Mouse (Mus musculus) midbrain, embryonic 11.5 days (tissue): Measurements from ENCODE around the gene Mylip. TPM values are rescaled to one million over a fixed set of nuclear protein-coding genes. Genes with fewer than 3 reads are reported as not detected.

Experiments
- ATAC-seq: fragments of 200-750 bp; cut with Nextera tagmentation; 2 replicates; pipeline ENCODE4 v1.8.0; 2017; ENCODE audit warnings: moderate TSS enrichment, moderate library complexity; ENCODE audit not compliant: low FRiP score
- DNase-seq: peaks from one replicate; pipeline ENCODE4 v3.0.0; 2015; ENCODE audit warnings: low spot score; ENCODE audit errors: missing footprints
- H3K27ac ChIP-seq: fragments of 300-500 bp; sonication (generic); 2 replicates; pipeline ENCODE4 v1.5.1; 2014; ENCODE audit warnings: low read depth, low read length
- H3K27me3 ChIP-seq: fragments of 300-500 bp; sonication (generic); 2 replicates; pipeline ENCODE4 v1.6.1; 2014; ENCODE audit warnings: mild to moderate bottlenecking, low read length, moderate library complexity, mixed read lengths; ENCODE audit not compliant: control insufficient read depth, insufficient read depth
- H3K36me3 ChIP-seq: fragments of 300-500 bp; sonication (generic); 2 replicates; pipeline ENCODE4 v1.6.1; 2014; ENCODE audit warnings: mild to moderate bottlenecking, low read length, moderate library complexity, mixed read lengths; ENCODE audit not compliant: control insufficient read depth, insufficient read depth
- H3K4me1 ChIP-seq: fragments of 300-500 bp; sonication (generic); 2 replicates; pipeline ENCODE4 v1.6.1; 2014; ENCODE audit warnings: low read length; ENCODE audit not compliant: control insufficient read depth, insufficient read depth
- H3K4me2 ChIP-seq: fragments of 300-500 bp; sonication (generic); 2 replicates; pipeline ENCODE4 v1.6.1; 2014; ENCODE audit warnings: mild to moderate bottlenecking, moderate library complexity
- H3K4me3 ChIP-seq: fragments of 300-500 bp; sonication (generic); 2 replicates; pipeline ENCODE4 v1.5.1; 2014; ENCODE audit warnings: low read depth, low read length
- H3K9ac ChIP-seq: fragments of 300-500 bp; sonication (generic); 2 replicates; pipeline ENCODE4 v1.6.1; 2014; ENCODE audit warnings: low read length
- H3K9me3 ChIP-seq: fragments of 300-500 bp; sonication (generic); 2 replicates; pipeline ENCODE4 v1.6.1; 2016; ENCODE audit warnings: low read length; ENCODE audit not compliant: control insufficient read depth
- WGBS: fragments of 180-500 bp; shearing (Covaris S2); extraction: QIAGEN DNeasy Blood & Tissue Kit; methylation state at CpG from one replicate; pipeline ENCODE4 v1.1.7; 2014; 5-methylcytosine and 5-hydroxymethylcytosine counted together
- polyA plus RNA-seq: library from polyadenylated mRNA; unstranded; fragments of >200 nt; fragmentation: Nextera tagmentation; extraction: Ambion mirVana; gene quantifications from 2 replicates; pipeline ENCODE4 v1.2.1, GENCODE M21; 2014

The Mylip gene
- 3.9 and 4.3 TPM in 2 replicates for polyA plus RNA-seq

GRCm38 (mm10) chr13:45389448-45390311 is at the start of gene Mylip:
Mylip (plus strand) TSS chr13:45389742.
- peaks cover 6% of the 10 kb centered on the region for H3K27me3 ChIP-seq
- no peak within 1 kb of the TSS for H3K27ac ChIP-seq
- H3K9ac ChIP-seq: peak within 1 kb of the TSS; percentile 74
- peak within 1 kb of the TSS; percentile 67 for H3K4me3 ChIP-seq
- ATAC-seq: peak; percentile 98
- no peaks in the 10 kb centered on the region for H3K9me3 ChIP-seq
- DNase-seq: peak; percentile 99
- no peaks in the 10 kb centered on the region for H3K36me3 ChIP-seq
- peak within 1 kb of the TSS; percentile 99 for H3K4me2 ChIP-seq
- H3K4me1 ChIP-seq: peaks cover 6% of the 10 kb centered on the region
- 1% methylated on average over 77 of the region's 81 CpGs for WGBS

GRCm38 (mm10) chr13:45341991-45342390 is 47.6 kb upstream of the Mylip start:
- Histone ChIP-seq H3K9ac (no peak overlapping the region), H3K4me2 (no peak overlapping the region), H3K36me3 (no peaks in the 10 kb centered on the region), H3K27ac (no peak overlapping the region), H3K4me1 (peaks cover 4% of the 10 kb centered on the region; the same call in 1 of the 2 replicates), H3K9me3 (no peaks in the 10 kb centered on the region), H3K27me3 (no peaks in the 10 kb centered on the region), H3K4me3 (no peak overlapping the region)
- no peak for ATAC-seq
- peak; percentile 28 for DNase-seq

GRCm38 (mm10) chr13:45343541-45343940 is 46.0 kb upstream of the Mylip start:
- H3K4me2 ChIP-seq: no peak overlapping the region
- no peak overlapping the region for H3K4me3 ChIP-seq
- peak; percentile 59 for DNase-seq
- no peak for ATAC-seq
- no peaks in the 10 kb centered on the region for H3K36me3 ChIP-seq
- no peak overlapping the region for H3K9ac ChIP-seq
- peaks cover 4% of the 10 kb centered on the region; the same call in 1 of the 2 replicates for H3K4me1 ChIP-seq
- H3K9me3 ChIP-seq: no peaks in the 10 kb centered on the region
- 87% methylated on average over 6 of the region's 6 CpGs for WGBS
- no peaks in the 10 kb centered on the region for H3K27me3 ChIP-seq
- no peak overlapping the region for H3K27ac ChIP-seq

- ATAC-seq (no peak), DNase-seq (peak; percentile 67)
- WGBS: 75% methylated on average over 4 of the region's 4 CpGs
Measured at GRCm38 (mm10) chr13:45343966-45344365, 45.6 kb upstream of the Mylip start.

GRCm38 (mm10) chr13:45345471-45346159 is 43.9 kb upstream of the Mylip start:
- H3K36me3 ChIP-seq: no peaks in the 10 kb centered on the region
- no peaks in the 10 kb centered on the region for H3K9me3 ChIP-seq
- no peak overlapping the region for H3K4me3 ChIP-seq
- H3K4me2 ChIP-seq: no peak overlapping the region
- no peak for ATAC-seq
- H3K4me1 ChIP-seq: peaks cover 4% of the 10 kb centered on the region; the same call in 1 of the 2 replicates
- no peak overlapping the region for H3K27ac ChIP-seq
- WGBS: 23% methylated on average over 14 of the region's 14 CpGs
- DNase-seq: peak; percentile 87
- H3K9ac ChIP-seq: no peak overlapping the region
- no peaks in the 10 kb centered on the region for H3K27me3 ChIP-seq

More at GRCm38 (mm10) chr13:45343966-45344365, 45.6 kb upstream of the Mylip start:
- peaks cover 4% of the 10 kb centered on the region; the same call in 1 of the 2 replicates for H3K4me1 ChIP-seq
- H3K9me3 ChIP-seq: no peaks in the 10 kb centered on the region
- H3K4me2 ChIP-seq: no peak overlapping the region
- no peaks in the 10 kb centered on the region for H3K36me3 ChIP-seq
- H3K27me3 ChIP-seq: no peaks in the 10 kb centered on the region
- no peak overlapping the region for H3K4me3 ChIP-seq
- H3K9ac ChIP-seq: no peak overlapping the region
- no peak overlapping the region for H3K27ac ChIP-seq

- no peak for ATAC-seq
- Histone ChIP-seq H3K27me3 (no peaks in the 10 kb centered on the region), H3K9ac (no peak overlapping the region), H3K36me3 (no peaks in the 10 kb centered on the region), H3K27ac (no peak overlapping the region), H3K9me3 (no peaks in the 10 kb centered on the region), H3K4me3 (no peak overlapping the region), H3K4me2 (no peak overlapping the region), H3K4me1 (no peaks in the 10 kb centered on the region)
- WGBS: 86% methylated on average over 5 of the region's 5 CpGs
- no peak for DNase-seq
Measured at GRCm38 (mm10) chr13:45351483-45351882, 38.1 kb upstream of the Mylip start.

GRCm38 (mm10) chr13:45354824-45355223 is 34.7 kb upstream of the Mylip start:
- WGBS: 80% methylated on average over 2 of the region's 2 CpGs
- no peaks in the 10 kb centered on the region for H3K4me1 ChIP-seq
- H3K36me3 ChIP-seq: no peaks in the 10 kb centered on the region
- H3K4me2 ChIP-seq: no peak overlapping the region
- peak; percentile 71 for DNase-seq
- no peak overlapping the region for H3K27ac ChIP-seq
- H3K4me3 ChIP-seq: no peak overlapping the region
- no peaks in the 10 kb centered on the region for H3K27me3 ChIP-seq
- no peaks in the 10 kb centered on the region for H3K9me3 ChIP-seq
- H3K9ac ChIP-seq: no peak overlapping the region
- no peak for ATAC-seq

GRCm38 (mm10) chr13:45358208-45358607 is 31.3 kb upstream of the Mylip start:
- H3K27me3 ChIP-seq: no peaks in the 10 kb centered on the region
- H3K36me3 ChIP-seq: no peaks in the 10 kb centered on the region
- no peaks in the 10 kb centered on the region; the same call in 1 of the 2 replicates for H3K9me3 ChIP-seq
- WGBS: 87% methylated on average over 5 of the region's 5 CpGs
- H3K9ac ChIP-seq: no peak overlapping the region
- no peak overlapping the region for H3K4me2 ChIP-seq
- H3K4me3 ChIP-seq: no peak overlapping the region
- no peak overlapping the region for H3K27ac ChIP-seq
- ATAC-seq (no peak), DNase-seq (no peak)
- no peaks in the 10 kb centered on the region for H3K4me1 ChIP-seq
